Mouse (Mus musculus): Measurements from ENCODE around the gene Npdc1.
A peak's percentile ranks its signal among the peaks of the same experiment; 100 is the strongest.
"Not testable (repeated sequence)": the region's sequence is repeated elsewhere in the genome, so short reads cannot be mapped to it uniquely, and the experiment has no call there.

Gene Npdc1

DNA sequence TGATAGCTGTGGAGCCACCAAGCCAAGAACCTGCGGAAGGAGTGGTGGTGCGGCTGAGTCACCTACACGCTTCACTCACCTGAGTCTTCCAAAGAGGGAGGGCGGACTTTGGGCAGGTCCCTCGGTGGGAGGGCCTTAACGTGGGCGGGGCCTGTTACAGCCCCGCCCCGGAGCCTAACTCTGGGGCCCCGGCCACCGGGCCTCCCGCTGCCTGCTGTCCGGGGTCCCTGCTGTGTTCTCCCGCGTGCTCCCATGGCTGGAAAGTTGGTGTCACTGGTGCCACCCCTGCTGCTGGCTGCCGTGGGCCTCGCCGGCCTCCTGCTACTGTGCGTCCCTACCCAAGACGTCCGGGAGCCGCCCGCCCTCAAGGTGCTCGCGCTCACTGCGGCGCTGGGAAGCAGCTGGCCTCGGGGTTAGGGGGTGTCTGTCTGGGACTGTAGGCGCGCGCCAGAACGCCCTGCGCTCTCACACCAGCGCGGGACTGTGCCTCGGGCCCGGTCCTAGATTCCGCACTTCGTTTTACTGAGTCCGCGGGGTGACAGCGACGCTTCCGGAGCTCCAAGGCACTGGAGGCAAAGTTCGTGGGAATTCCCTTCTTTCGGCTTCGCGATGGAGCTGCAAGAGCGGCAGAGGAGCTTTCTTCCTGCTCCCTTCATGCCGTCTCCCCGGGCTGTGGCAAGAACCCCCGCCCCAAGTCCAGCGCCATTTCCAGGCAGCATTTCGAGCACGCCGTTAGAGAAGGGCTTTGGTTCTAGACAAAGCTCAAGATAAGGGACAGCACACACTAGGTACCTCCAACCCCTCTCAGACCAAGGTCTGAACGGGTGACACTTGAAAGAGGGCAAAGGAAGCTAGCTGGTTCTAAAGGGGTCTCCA lies 3.2 kb upstream of the Npdc1 start, which contains the start of gene Entpd2:
TSS of gene Entpd2 (plus strand) at position 154 of the 876 bp plus-strand sequence.
- no peak for DNase-seq (ENCODE audit: extremely low spot score)

DNA sequence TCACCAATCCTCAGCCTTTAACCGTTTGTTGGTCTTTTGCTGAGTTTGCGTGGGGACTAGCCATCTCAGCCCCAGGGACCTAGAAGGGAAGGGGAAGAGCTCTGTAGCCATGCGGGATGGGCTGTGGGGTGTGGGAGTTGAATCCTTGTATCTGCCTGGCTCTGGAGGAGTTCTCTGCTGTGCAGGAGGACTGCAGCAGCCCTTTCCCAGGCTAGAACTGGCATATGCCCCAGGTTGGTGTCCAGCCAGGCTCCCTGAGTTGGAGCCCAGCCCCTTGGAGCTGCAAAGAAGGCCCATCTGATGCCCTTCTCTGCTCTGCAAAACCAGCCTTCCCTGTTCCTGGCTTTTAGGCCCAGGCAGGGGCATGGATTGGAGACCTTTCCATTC lies 2.6 kb upstream of the Npdc1 start:
- no peak for DNase-seq (ENCODE audit: extremely low spot score)

DNA sequence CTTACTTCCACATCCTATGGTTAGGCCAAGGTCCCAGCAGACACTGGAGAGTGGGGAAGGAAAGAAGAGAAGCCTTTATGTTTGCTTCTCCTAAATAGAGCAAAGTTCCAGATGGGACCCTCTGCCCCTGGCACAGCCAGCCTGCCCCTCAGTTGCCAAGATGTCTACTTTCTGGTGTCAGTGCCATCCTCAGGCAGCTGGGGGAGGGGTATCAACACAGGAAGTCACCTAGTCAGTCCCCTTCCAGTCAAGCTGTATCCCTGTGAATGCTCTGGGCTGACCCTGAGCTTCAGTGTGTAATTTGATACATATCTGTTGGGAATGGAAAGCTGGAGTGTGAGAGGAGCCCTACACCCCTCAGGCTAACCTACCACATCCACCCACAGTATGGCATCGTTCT lies 2.1 kb upstream of the Npdc1 start:
- no peak for DNase-seq (ENCODE audit: extremely low spot score)

DNA sequence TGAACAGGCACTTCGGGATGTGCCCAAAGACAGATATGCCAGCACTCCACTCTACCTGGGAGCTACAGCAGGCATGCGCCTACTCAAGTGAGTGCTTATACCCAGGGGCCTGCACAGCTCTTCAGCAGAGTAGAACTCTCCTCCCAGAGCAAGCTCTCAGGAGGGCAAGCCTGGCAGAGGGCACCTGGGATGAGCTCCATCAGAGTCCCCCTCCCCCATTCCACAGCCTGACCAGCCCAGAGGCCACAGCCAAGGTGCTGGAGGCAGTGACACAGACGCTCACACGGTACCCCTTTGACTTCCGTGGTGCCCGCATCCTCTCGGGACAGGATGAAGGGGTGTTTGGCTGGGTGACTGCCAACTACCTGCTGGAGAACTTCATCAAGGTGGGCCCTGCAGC lies 1.1 kb upstream of the Npdc1 start:
- no peak for DNase-seq (ENCODE audit: extremely low spot score)

- DNase-seq (ENCODE audit: extremely low spot score): no peak
Measured at GRCm38 (mm10) chr2:25400291-25400690, 1.1 kb downstream of the Npdc1 start.

GRCm38 (mm10) chr2:25400764-25401163 lies 1.6 kb downstream of the Npdc1 start:
- peak; percentile 35 for DNase-seq (ENCODE audit: extremely low spot score)

- peak; percentile 81 for DNase-seq (ENCODE audit: extremely low spot score)
Measured at GRCm38 (mm10) chr2:25402377-25402971, 3.3 kb downstream of the Npdc1 start.

- peak; percentile 56 for DNase-seq (ENCODE audit: extremely low spot score)
Measured at GRCm38 (mm10) chr2:25402972-25403601, 3.9 kb downstream of the Npdc1 start.

- DNase-seq (ENCODE audit: extremely low spot score): no peak
Measured at GRCm38 (mm10) chr2:25403994-25404393, 4.8 kb downstream of the Npdc1 start.

DNA sequence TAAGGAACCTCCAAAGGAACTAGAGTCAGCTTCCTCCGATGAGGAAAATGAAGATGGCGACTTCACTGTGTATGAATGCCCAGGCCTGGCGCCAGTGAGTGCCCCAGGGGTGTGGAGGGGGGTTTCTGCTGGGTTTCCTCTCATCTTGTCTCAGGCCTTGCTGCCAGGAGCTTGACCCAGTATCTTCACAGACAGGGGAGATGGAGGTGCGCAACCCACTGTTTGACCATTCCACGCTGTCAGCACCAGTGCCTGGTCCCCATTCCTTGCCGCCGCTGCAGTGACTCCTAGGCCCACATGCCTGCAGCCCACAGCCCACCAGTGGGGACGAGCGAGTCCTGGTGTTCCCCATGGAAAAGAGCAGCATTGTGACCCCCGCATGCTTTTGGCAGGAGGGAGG lies 9.8 kb downstream of the Npdc1 start:
- no peak for DNase-seq (ENCODE audit: extremely low spot score)

DNA sequence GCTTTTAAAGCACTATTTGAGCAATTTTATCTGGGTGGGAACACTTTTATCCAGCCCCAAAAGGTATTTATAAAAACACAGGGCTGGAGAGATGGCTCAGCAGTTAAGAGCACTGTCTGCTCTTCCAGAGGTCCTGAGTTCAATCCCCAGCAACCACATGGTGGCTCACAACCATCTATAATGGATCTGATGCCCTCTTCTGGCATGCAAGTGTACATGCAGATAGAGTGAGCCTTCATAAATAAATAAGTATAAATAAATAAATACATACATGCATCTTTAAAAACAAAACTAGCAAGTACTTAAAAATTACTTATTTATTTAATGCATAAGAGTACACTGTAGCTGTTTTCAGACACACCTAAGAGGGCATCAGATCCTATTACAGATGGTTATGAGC lies 14.3 kb downstream of the Npdc1 start:
- DNase-seq (ENCODE audit: extremely low spot score): not testable (repeated sequence)

GRCm38 (mm10) chr2:25417426-25417825 lies 18.3 kb downstream of the Npdc1 start:
- DNase-seq (ENCODE audit: extremely low spot score): no peak

GRCm38 (mm10) chr2:25421896-25422295 lies 22.7 kb downstream of the Npdc1 start:
- DNase-seq (ENCODE audit: extremely low spot score): peak; percentile 51

DNA sequence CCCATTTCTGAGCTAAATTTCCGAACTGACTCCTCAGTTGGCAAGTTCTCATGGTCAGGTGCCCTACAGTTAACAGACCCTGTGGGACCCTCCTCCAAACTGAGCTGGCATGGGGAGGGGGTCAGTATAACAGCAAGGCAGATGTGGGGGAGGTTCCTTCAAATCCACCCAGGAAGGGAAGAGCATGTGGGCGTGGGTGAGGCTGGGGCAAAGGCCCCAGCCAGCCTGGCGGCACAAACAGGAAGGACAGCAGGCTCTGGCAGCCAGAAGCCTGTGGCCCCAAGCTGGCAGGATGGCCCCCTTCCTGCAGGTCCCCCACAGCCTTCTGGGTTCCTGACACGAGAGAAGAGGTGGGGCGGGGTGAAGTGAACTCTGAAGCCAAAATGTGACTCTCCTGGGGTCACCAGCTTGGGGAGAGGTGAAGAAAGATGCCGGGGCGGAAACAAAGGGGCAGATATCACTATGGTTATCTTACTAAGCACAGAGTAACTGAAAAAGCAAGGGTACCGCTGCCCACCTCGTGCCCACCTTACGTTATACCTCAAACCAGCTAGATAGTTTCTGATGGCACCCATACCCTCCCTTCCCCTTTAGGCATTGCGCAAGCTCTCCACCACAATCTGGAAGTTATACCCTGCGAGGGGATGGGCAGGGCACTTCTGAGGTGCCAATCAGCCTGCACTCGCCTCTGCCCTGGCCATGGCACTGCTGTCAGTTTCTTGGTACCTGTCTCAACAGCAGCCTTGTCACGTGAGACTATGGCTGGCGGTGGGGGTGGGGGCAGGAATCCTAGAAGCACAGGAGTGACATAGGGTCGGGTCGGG lies 23.6 kb downstream of the Npdc1 start, which contains the start of gene Fut7:
TSS of gene Fut7 (plus strand) at position 681 of the 824 bp plus-strand sequence.
- DNase-seq (ENCODE audit: extremely low spot score): no peak

GRCm38 (mm10) chr2:25423626-25424025 lies 24.5 kb downstream of the Npdc1 start:
- DNase-seq (ENCODE audit: extremely low spot score): no peak

DNA sequence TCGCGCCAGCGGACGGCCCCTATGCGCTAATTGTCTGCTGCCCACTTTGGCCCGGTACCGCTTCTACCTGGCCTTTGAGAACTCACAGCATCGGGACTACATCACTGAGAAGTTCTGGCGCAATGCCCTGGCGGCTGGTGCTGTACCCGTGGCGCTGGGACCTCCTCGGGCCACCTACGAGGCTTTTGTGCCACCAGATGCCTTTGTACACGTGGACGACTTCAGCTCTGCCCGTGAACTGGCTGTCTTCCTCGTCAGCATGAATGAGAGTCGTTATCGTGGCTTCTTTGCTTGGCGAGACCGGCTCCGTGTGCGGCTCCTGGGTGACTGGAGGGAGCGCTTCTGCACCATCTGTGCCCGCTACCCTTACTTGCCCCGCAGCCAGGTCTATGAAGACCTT lies 26.3 kb downstream of the Npdc1 start:
- DNase-seq (ENCODE audit: extremely low spot score): no peak

DNA sequence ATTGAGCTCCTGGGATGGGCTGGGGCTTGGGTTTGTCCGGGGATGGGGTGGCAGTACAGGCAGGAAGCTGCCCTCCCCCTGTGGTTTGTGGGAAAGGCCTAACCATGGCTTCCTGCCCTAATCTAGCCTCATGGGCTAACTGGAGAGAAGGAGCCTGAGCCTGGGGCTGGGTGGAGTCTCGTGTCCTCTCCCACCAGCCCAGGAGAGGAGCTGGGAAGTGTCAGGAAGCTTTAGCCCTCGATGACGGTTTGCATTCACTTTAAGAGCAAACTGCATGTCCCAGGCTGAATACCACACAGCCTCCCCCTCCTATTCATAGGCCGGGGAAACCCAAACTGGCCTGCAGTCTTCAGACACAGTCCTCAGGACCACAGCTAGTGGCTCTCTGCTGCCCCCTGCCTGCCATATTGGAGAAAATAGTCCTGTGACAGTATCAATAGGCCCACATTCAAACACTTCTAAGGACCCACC lies 27.6 kb downstream of the Npdc1 start:
- peak; percentile 68 for DNase-seq (ENCODE audit: extremely low spot score)

GRCm38 (mm10) chr2:25427256-25427655 lies 28.1 kb downstream of the Npdc1 start:
- DNase-seq (ENCODE audit: extremely low spot score): no peak

- peak; percentile 92 for DNase-seq (ENCODE audit: extremely low spot score)
Measured at GRCm38 (mm10) chr2:25428442-25429236, 29.5 kb downstream of the Npdc1 start, which contains the start of gene Abca2. TSS of gene Abca2 (plus strand) at chr2:25428703.

- no peak for DNase-seq (ENCODE audit: extremely low spot score)
Measured at GRCm38 (mm10) chr2:25429435-25430180, 30.5 kb downstream of the Npdc1 start.

All from embryo, embryonic 9.5 days (tissue).